Mouse (Mus musculus): ENCODE data around the gene Ak7.

Ak7 gene

DNA sequence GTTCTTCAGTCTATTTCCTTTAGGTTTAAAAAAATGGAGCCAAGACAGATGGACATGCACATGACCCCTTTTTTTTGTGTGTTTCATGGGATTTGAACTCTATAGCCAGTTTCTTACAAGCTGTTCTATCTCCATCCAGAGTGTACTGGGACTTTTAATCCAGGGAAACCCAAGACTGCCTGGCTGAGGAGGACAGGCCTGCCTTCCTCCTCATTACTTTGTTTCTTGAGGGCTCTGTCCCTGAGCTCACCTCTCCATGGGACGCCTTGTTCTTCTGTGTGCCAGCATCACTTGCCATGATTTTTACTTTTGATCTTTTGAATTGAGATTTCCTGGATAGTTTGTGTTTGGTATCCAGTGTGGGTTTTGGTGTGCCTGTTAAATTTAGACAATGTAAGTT is 80.3 kb downstream of the Ak7 start:
- in situ Hi-C loops (cut with MseI, MboI) = no loop called here

DNA sequence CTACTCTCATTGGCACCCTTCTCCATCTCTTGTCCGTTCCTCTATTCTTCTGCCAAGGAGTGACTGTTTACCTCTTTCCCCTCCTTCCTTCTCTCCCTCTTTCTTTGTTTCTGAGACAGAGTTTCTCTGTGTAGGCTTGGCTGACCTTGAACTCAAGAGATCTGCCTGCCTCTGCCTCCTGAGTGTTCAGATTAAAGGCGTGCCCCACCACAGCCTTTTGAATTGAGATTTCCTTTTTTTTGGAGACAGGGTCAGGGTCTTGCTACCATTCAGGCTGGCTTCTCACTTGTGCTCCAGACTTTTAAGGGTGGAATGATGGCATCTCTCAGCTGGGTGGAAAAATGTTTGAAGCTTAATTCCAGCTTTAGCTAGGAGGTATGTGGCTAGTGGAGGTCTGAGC is 81.8 kb downstream of the Ak7 start:
- in situ Hi-C loops (cut with MseI, MboI) = no loop called here

DNA sequence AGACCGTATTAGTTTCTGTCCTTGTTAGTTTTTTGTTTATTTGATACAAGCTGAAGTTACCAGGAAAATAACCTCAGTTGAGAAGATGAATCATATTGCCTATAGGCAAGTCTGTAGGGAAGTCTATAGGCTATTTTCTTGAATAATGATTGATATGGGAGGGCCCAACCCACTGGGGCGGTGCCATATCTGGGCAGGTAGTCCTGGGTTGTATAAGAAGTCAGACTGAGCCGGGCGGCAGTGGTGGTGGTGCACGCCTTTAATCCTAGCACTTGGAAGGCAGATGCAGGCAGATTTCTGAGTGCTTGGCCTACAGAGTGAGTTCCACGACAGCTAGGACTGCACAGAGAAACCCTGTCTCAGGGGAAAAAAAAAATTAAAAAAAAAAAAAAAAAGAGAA is 84.1 kb downstream of the Ak7 start:
- in situ Hi-C loops (cut with MseI, MboI) = no loop called here

DNA sequence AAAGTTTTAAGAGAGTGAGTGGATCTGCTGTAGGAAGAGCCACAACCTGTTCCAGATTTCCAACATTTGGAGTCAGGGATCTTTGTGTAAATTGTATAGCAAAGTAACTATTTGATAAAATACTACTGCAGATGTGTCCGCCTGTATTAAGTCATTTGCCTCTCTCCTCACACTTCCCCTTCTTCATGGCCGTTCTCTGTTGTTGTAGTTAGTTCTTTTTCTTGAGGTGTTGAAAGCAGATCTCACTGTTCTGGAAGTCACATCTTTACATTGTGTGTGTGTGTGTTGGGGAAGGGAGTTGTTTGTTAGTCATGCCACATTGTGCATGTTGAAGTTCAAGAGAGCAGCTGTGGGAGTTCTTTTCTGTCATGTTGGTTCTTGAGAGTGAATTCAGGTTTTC is 89.1 kb downstream of the Ak7 start:
- in situ Hi-C loops (cut with MseI, MboI) = no loop called here

DNA sequence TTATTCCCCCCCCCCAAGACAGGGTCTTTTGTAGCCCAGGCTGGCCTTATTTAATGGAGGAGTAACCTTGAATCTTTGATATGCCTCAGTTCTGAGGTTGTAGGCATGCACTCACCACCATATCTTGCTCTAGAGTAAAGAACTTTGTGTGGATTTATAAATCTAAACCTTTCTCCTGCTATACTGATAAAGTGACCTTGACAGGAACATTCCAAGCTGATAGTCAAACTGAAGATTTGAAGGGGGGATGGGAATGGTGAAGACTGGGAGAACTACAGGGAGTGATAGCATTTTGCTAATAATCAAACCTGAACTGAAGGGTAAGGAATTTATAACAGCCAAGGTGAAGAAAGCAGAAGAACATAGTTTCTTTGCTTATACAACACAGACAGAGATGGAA is 92.2 kb downstream of the Ak7 start:
- in situ Hi-C loops (cut with MseI, MboI) = no loop called here

DNA sequence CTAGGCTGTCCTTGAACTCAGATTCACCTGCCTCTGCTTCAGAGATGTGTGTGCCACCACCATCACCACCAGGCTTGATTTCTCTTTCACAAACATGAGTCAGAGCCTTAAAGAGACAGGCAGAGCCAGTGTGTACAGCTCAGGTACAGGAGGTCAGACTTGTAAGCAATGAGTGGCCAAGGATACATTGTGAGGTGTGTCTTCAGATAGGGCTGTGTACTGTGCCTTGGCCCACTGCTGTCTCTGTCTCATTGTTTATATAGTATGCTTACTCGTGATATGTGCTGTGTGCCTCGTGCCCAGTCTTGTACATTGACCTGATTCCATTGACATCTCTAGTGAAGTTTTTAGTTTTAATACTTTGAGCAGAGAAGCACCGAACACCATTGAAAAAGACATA is 100.0 kb downstream of the Ak7 start:
- in situ Hi-C loops (cut with MseI, MboI) = no loop called here

DNA sequence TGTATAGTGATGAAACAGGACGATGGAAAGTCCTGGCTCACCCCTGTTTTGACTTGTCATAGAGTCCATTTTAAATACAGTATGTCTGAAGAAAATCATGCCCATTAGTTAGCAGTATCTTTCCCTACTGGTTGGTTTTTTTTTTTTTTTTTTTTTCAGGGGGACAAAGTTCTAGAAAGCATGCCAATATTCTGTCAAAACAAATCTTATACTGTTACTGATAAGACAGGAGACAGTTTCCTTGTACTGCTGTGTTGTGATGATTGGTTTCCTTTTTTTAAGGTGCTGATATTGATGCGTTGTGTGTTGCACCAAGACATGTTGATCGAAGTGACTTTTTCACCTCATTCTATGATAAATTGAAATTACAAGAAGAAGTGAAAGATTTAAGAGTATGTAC is 100.4 kb downstream of the Ak7 start:
- in situ Hi-C loops (cut with MseI, MboI) = no loop called here

DNA sequence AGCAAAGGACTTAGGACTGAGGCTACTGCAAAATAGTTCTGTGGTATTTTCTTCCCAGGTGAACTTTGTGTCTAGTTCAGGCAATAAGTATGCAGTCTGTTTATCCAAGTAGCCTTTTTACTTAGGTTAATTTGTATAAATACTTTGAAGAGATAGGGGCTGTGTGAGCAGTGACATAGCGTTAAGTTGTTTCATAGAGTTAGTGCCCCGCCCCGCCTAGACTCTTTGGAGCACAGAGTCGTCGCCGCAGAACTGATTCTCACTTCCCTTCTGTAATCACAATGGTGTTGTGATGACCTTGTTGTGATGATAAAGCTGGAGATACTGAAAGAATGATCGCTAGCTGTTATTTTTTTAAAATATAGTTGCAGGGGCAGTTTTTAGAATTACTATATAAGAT is 101.6 kb downstream of the Ak7 start:
- in situ Hi-C loops (cut with MseI, MboI) = no loop called here

DNA sequence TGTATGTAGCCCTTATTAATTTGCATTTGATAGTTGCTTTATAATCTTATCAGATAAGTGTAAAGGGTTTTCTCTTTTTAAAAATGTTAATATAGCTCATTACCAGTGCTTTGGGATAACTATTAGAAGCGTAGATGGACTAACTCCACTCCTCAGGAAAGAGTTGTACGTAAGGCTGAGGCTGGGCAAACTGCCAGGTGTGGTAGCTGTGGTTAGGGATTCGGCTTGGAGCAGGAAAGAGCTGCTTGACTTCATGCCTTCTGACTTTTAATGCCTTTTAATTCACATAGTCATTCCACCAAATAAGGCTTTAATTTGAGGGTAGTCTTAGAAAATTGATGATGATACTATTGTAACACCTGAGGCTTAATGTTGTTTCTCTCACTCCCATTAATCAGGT is 103.2 kb downstream of the Ak7 start:
- in situ Hi-C loops (cut with MseI, MboI) = no loop called here

DNA sequence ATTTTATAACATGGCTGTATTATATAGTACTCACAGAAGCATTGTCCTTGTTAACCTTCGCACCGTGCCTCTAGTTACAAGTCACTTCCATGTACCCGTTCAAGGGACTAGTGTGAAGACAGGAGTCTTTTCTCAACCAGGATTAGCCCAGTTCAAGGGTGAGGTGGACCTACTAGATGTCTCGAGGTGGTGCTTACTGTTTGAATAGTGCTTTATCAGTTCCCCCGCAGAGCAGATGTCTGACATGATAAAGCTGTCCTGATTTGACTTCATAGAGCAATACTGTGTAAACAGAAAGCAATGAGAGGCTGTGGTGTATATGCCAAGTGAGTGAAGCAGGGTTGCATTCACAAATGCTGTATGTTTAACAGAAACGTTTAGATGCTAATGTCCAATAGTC is 104.8 kb downstream of the Ak7 start:
- in situ Hi-C loops (cut with MseI, MboI) = no loop called here

DNA sequence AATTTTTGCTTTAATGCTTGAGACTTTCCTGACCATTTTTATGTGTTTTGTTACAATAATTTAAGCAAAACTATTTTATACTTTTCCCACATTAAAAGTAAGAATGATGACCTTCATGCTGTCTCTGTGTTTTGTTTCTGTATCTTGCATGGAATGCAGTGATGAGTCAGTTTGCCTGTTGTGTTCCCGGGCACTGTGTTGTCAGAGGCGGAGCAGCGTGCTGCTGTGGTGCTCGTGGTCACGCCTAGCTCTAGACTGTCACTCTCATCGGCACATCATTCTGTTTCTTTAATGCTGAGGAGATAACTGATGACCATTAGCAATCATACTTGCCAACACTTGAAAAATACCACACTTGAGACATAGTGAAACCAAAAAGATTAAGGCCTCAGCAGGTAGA is 108.2 kb downstream of the Ak7 start:
- in situ Hi-C loops (cut with MseI, MboI) = no loop called here

DNA sequence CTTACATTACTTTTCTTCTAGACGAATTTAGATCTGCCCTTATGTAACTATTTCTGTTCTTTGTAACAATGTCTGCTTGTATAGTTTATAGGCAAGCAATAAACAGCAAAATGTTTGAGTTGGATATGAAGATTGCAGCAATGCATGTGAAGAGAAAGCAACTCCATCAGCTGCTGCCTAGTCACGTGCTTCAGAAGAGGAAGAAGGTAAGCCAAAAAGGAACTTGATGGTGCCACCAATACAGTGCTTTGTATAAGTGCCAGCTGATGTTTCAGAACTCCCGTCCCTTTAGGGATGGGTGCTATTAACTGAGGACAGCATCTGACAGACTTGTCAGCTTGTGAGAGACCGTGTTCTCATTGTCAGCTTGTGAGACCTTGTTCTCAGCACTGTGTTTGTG is 117.7 kb downstream of the Ak7 start:
- in situ Hi-C loops (cut with MseI, MboI) = no loop called here

DNA sequence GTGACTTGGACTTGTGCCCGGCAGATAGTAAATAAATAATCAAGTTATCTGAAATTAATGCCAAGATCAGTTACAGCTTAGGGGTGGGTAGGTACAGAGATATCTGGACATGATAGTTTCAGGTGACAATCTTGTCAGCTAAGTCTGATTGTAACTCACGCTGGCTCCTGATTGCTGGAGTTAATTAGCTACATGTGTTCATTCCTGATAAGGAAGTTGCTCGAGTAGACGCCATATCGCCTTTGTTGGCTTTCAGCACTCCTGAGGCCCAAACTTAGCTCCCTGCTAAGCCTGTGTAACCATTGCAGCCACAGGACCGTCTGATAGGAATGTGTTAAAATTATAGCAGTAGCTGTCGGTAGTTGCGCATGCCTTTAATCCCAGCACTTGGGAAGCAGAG is 119.0 kb downstream of the Ak7 start:
- in situ Hi-C loops (cut with MseI, MboI) = no loop called here

DNA sequence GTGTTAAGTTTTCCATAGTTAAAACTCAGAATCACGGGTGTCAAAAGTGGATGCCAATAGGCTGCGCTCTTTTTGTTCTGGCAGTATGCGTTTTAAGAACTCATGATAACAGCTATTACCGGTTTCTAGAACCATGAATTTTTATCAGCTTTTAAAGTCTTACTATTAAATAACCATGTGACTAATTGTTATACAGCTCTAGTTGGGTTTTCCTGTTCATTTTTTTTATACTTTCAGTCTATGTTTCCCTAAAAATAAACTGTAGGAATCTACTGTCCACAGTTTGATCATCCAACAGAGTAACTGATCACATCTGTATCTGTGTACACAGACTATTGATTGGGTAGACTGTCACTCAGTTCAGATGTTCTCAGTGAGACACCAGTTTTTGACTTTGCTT is 119.5 kb downstream of the Ak7 start:
- in situ Hi-C loops (cut with MseI, MboI) = no loop called here

Measured in mouse trophoblast stem cell (cell line).